Mouse (Mus musculus): ENCODE measurements around the gene Pcca.

The Pcca gene

GRCm38 (mm10) chr14:122891470-122891968 lies 357.4 kb downstream of the Pcca start:
- DNase-seq = no peak

- DNase-seq = no peak
Observed at GRCm38 (mm10) chr14:122896106-122896505, 362.0 kb downstream of the Pcca start.

GRCm38 (mm10) chr14:122898550-122898949 lies 364.4 kb downstream of the Pcca start:
- no peak for DNase-seq

GRCm38 (mm10) chr14:122900679-122901078 lies 366.6 kb downstream of the Pcca start:
- DNase-seq = no peak

DNA sequence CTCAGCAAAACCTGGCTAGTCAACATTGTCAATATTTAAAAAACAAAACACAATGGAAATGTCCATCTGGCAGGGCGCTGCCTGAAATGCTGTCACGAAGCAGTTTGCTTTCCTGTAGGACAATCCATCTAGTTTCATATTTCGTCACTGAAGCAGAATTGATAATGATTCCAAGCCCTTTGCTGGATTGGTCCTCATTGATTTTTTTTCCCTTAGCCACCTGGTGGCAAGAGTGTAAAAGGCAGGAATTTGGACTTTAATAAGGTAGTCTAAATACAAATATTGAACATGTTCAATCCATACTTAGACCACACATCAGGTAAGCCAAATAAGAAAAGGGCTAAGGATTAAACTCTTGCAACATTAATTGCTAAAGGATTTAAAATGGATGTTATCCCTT lies 367.1 kb downstream of the Pcca start:
- no peak for DNase-seq

GRCm38 (mm10) chr14:122901715-122902114 lies 367.6 kb downstream of the Pcca start:
- no peak for DNase-seq

- no peak for DNase-seq
Observed at GRCm38 (mm10) chr14:122902136-122902535, 368.0 kb downstream of the Pcca start.

- DNase-seq = peak; percentile 55
Observed at GRCm38 (mm10) chr14:122902884-122903283, 368.8 kb downstream of the Pcca start.

GRCm38 (mm10) chr14:122903923-122904351 lies 369.8 kb downstream of the Pcca start:
- DNase-seq = no peak

DNA sequence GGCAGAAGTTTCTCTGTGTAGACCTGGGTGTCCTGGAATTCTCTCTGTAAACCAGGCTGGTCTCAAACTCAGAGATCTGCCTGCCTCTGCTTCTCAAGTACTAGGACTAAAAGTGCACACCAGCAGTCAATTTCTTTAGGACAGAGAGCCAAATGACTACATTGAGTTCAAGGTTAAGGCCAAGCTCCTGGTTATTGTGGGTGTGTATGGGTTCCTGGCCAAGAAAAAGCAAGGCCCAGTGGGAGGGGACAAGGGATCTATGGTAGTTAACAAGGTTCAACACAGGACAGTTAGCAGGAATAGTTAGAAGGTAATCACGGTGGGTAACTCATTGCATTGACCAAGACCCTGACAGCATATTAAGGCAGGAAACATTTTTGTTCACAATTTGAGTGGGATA lies 370.9 kb downstream of the Pcca start:
- DNase-seq = no peak

DNA sequence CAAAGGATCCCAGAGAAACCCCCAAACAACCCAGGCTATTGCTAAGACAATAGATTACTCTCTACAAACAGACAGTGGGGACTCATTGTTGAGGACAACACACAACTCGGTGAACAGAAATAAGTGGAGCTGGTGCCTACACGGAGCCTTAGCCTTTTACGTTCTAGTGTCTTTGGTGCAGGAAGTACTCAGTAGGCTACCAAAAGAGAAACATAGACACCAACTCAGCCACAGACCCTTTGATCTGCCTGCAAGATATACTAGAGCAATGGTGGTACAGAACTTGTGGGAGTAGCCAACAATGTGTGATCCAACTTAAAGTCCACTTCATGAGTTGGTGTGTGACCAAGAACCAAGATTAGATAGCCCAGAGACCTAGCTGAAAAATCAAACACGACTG lies 374.0 kb downstream of the Pcca start:
- DNase-seq = no peak

GRCm38 (mm10) chr14:122909368-122910091 lies 375.4 kb downstream of the Pcca start:
- no peak for DNase-seq

GRCm38 (mm10) chr14:122911265-122911664 lies 377.1 kb downstream of the Pcca start:
- no peak for DNase-seq

GRCm38 (mm10) chr14:122912137-122912536 lies 378.0 kb downstream of the Pcca start:
- DNase-seq = no peak

- DNase-seq = peak; percentile 35
Observed at GRCm38 (mm10) chr14:122912812-122913498, 378.8 kb downstream of the Pcca start.

DNA sequence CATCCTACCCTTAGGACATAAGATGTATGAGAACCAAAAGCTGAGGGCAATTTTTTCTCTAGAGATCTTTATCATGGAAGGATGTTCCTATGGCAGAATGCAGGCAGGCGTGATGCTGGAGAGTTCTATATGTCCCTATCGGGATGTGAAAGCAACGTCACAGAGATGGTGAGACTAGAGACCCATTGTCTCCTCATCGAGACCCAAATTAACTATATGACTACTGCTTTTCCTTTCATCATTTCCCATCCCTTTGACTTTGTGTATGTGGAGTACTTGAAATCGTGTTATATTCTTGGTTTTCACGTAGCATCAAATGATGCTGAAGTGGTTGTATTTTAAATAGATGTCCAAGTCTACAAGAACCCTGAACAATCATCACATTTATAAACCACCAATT lies 379.5 kb downstream of the Pcca start, which contains the start of gene Ggact:
Ggact (minus strand) TSS at position 101 of the 400 bp plus-strand sequence.
- no peak for DNase-seq

DNA sequence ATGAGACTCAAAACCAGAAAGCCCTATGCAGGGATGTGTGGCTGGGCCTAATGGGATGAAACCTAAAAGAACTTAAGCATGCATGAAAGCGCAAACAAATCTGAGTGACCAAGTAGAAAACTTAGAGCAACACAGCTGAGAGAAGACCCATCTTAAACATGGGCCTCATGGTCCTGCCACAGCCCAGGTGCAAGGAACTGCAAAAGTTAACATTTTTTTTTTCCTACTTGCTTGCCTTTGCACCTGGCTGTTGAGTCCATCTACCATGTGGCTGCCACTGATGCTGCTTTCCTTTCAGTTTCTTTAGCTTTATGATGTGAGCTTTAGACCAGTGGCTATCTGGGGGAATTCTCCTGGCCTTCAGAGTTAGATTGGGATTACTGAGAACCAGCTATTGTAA lies 383.6 kb downstream of the Pcca start:
- no peak for DNase-seq

DNA sequence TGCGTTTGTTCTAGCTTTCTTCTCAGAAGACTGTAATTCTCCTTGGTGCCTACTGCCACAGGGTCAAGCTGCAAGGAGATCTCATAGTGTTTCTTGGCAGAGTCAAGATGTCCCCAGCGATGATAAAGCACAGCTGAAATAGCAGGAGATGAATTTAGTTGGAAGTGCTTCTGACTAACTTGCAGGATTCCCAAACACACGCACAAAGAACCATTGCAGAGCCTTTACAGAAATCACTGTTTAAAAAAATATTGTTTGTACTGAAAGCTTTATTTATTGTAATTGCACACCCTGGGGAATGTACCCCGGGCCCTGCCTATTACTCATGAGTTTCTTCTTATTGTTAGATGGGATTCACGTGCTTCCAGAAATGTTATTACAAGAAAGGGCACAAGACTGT lies 385.9 kb downstream of the Pcca start:
- no peak for DNase-seq

- no peak for DNase-seq
Observed at GRCm38 (mm10) chr14:122936460-122936859, 402.3 kb downstream of the Pcca start.

All from layer of hippocampus, adult 9-11 months (tissue).